Mouse (Mus musculus): ENCODE results near the gene Srl. TPM values are rescaled to one million over a fixed set of nuclear protein-coding genes. Genes with fewer than 3 reads are reported as not detected.
A peak's percentile ranks its signal among the peaks of the same experiment; 100 is the strongest.

The Srl gene
- polyA plus RNA-seq, 1 experiment: 6.9 TPM

DNA sequence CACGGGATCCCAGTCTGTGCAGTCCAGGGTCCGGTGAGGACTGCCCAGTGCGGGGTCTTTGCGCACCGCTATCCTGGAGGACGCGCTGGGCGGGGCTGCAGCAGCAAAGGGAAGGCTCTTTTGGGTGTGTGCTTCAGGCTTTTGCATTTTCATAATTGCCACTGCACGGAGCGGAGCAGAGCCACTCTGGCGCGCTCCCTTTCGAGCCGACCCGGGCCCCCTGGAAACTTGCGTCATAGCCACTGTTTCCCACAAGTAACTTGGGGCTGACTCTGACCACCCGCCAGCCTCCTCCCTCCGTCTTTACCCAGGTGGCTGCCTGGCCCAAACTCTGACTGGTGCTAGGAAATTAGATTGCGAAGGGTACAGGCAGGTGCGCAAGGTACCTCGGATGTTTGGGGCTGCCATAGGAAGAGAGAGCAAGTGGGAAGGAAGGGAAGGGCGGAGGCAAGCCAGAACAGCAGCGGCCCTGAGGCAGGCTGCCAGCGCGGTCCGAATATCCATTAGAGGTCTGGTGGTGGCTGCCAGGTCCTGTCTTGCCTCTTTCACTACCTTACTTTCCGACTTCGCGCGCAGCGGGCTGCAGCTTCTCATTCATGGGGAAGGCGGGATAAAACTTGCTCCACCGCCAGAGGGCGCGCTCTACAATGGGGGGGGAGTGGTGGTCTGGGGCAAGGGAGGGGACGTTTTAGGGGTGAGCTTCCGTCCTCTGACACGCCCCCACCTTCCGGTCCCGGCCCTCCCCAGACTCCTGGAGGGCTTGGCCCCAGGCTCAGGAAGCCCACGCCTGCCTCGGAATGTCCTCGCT is 18.7 kb upstream of the Srl start:
- no peak for TF ChIP-seq POLR2A (IDR thresholded peaks at IDR 0.05; ENCODE audit: low read depth, low read length)
- TF ChIP-seq CTCF (conservative IDR thresholded peaks at IDR 0.05; ENCODE audit: insufficient read depth, insufficient read length, low read depth, low read length): peak; percentile 70
- Histone ChIP-seq H3K27ac (ENCODE audit: insufficient read depth, low read depth, low read length) (peak overlapping the region; percentile 96), H3K4me3 (ENCODE audit: insufficient read depth, low read depth, low read length) (peak overlapping the region; percentile 62), H3K4me1 (ENCODE audit: control insufficient read depth, insufficient read depth, low read length) (peaks cover 11% of the 10 kb centered on the region), H3K27me3 (replicated peaks; ENCODE audit: control insufficient read depth, insufficient read depth, low read length) (no peaks in the 10 kb centered on the region), H3K36me3 (ENCODE audit: control insufficient read depth, insufficient read depth, low read length) (no peaks in the 10 kb centered on the region)
- WGBS: under 1% methylated on average over 43 of the region's 43 CpGs
- peak; percentile 86 for DNase-seq

DNA sequence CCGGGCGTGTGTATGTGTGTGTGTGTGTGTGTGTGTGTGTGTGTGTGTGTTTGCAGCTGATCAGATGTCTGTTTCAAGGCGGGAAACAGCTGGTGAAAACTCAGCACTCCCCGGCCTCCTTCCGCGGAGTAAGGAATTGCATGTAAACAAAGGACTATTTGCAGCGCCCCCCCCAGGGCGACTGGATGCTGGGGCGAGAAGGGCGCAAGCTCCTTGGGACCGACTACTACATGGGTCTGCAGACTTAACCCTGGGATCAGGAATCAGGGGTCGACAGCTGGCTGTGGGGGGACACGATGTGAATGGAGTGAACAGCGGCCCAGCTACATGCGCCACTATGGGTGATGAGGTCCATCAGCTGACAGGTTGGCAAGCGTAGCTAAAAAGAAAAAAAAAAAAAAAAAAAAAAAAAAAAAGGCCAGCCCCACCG is 18.1 kb upstream of the Srl start, which contains the start of gene Tfap4:
Tfap4 (minus strand) TSS at position 140 of the 430 bp plus-strand sequence.
- no peak for TF ChIP-seq POLR2A (IDR thresholded peaks at IDR 0.05; ENCODE audit: low read depth, low read length)
- peak; percentile 38 for TF ChIP-seq CTCF (conservative IDR thresholded peaks at IDR 0.05; ENCODE audit: insufficient read depth, insufficient read length, low read depth, low read length)
- Histone ChIP-seq H3K4me1 (ENCODE audit: control insufficient read depth, insufficient read depth, low read length) (peaks cover 11% of the 10 kb centered on the region), H3K4me3 (ENCODE audit: insufficient read depth, low read depth, low read length) (peak within 1 kb of the TSS; percentile 62), H3K36me3 (ENCODE audit: control insufficient read depth, insufficient read depth, low read length) (no peaks in the 10 kb centered on the region), H3K27me3 (replicated peaks; ENCODE audit: control insufficient read depth, insufficient read depth, low read length) (no peaks in the 10 kb centered on the region), H3K27ac (ENCODE audit: insufficient read depth, low read depth, low read length) (peak within 1 kb of the TSS; percentile 96)
- peak; percentile 93 for DNase-seq
- WGBS: 1% methylated on average over 17 of the region's 17 CpGs

DNA sequence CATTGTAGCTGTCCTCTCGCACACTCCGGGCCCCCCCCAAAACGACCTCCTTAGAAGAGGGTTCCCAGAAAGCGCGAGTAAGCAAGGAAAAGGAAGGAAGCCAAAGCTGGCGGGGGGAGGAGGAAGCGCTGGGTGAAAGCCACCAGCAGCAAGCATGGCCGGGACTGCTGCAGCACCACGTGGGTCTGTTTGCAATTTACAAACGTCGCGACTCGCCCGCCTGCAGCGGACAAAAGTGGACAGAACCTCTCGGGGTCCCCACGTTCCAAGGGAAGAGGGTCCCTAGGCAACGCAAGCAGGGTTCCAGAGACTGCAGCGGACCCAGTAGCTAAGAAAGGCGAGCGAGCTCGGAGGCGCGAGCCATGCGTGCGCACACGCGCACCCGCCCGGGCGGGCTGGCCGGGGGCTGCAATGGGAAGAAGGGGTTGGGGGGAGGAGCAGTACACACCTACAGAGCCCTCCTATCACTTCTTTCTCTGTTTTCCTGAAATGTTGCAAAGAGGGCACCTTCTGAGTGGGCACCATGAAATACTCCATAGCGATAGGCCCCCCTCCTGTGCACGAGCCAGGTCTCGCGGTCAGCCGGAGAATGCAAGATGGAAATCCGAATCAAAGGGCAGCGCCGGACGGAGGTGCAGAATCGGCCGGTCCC is 17.5 kb upstream of the Srl start:
- DNase-seq: peak; percentile 79
- under 1% methylated on average over 43 of the region's 43 CpGs for WGBS

DNA sequence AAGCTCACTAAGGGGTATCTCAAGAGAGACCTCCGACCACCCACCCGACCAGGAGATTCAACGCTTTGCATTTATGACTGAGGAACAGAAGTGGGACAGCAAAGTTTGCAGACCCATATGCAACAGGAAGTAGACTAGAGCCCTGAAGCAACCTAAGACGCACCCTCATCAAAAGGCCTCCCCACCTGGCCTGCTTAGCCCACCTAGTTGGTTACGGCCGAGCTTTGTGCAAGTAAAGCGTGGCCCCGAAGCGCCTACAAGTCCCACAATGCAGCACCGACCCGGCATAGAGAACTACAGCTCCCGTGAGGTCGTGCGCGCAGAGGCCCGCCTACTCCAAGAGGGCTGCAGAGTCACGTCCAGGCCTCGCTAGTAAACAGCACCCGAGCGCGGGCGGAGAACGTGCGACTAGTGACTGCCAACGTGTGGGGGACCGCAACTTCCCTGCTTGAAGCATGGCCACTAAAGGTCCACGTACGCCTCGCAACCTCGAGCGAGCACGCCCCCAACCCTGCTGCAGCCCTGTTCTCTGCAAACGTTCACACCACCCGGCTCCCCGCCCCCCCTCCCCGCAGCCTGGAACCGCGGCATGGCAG is 16.9 kb upstream of the Srl start:
- no peaks in the 10 kb centered on the region for H3K36me3 ChIP-seq (ENCODE audit: control insufficient read depth, insufficient read depth, low read length)
- H3K4me1 ChIP-seq (ENCODE audit: control insufficient read depth, insufficient read depth, low read length): peaks cover 11% of the 10 kb centered on the region
- H3K27me3 ChIP-seq (replicated peaks; ENCODE audit: control insufficient read depth, insufficient read depth, low read length): no peaks in the 10 kb centered on the region
- H3K4me3 ChIP-seq (ENCODE audit: insufficient read depth, low read depth, low read length): peak overlapping the region; percentile 62
- TF ChIP-seq CTCF (conservative IDR thresholded peaks at IDR 0.05; ENCODE audit: insufficient read depth, insufficient read length, low read depth, low read length): no peak
- TF ChIP-seq POLR2A (IDR thresholded peaks at IDR 0.05; ENCODE audit: low read depth, low read length): peak; percentile 90
- peak overlapping the region; percentile 79 for H3K27ac ChIP-seq (ENCODE audit: insufficient read depth, low read depth, low read length)
- peak; percentile 96 for DNase-seq
- under 1% methylated on average over 38 of the region's 38 CpGs for whole genome bisulfite sequencing

More for the DNA sequence above, 17.5 kb upstream of the Srl start:
- Histone ChIP-seq H3K36me3 (ENCODE audit: control insufficient read depth, insufficient read depth, low read length) (no peaks in the 10 kb centered on the region), H3K4me1 (ENCODE audit: control insufficient read depth, insufficient read depth, low read length) (peaks cover 11% of the 10 kb centered on the region), H3K27me3 (replicated peaks; ENCODE audit: control insufficient read depth, insufficient read depth, low read length) (no peaks in the 10 kb centered on the region), H3K4me3 (ENCODE audit: insufficient read depth, low read depth, low read length) (peak overlapping the region; percentile 62), H3K27ac (ENCODE audit: insufficient read depth, low read depth, low read length) (peak overlapping the region; percentile 71; the same call in 1 of the 2 replicates)
- TF ChIP-seq CTCF (conservative IDR thresholded peaks at IDR 0.05; ENCODE audit: insufficient read depth, insufficient read length, low read depth, low read length) (no peak), POLR2A (IDR thresholded peaks at IDR 0.05; ENCODE audit: low read depth, low read length) (no peak)

DNA sequence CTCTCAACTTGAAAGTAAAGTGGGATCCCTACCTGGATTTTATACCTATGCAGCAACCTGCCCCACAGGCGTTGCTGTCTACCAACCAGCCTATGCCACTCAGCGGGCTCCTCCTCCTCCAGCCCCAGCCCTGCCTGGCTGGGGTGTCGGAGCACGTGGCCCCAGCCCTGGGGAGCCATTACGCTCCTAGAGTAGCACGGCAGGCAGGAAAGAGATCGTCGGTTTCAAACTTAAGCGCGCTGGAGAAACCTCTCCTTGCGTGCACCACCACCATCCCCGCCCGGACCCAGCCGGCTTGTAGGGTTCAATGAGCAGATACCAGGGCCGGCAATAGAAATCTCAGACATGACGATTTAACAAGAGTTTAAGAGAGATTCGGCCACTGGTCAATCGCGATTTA is 16.3 kb upstream of the Srl start:
- Histone ChIP-seq H3K4me1 (ENCODE audit: control insufficient read depth, insufficient read depth, low read length) (peaks cover 11% of the 10 kb centered on the region), H3K4me3 (ENCODE audit: insufficient read depth, low read depth, low read length) (peak overlapping the region; percentile 62), H3K27me3 (replicated peaks; ENCODE audit: control insufficient read depth, insufficient read depth, low read length) (no peaks in the 10 kb centered on the region), H3K27ac (ENCODE audit: insufficient read depth, low read depth, low read length) (peak overlapping the region; percentile 79), H3K36me3 (ENCODE audit: control insufficient read depth, insufficient read depth, low read length) (no peaks in the 10 kb centered on the region)
- under 1% methylated on average over 19 of the region's 19 CpGs for WGBS
- TF ChIP-seq CTCF (conservative IDR thresholded peaks at IDR 0.05; ENCODE audit: insufficient read depth, insufficient read length, low read depth, low read length) (no peak), POLR2A (IDR thresholded peaks at IDR 0.05; ENCODE audit: low read depth, low read length) (no peak)
- DNase-seq: peak; percentile 90

DNA sequence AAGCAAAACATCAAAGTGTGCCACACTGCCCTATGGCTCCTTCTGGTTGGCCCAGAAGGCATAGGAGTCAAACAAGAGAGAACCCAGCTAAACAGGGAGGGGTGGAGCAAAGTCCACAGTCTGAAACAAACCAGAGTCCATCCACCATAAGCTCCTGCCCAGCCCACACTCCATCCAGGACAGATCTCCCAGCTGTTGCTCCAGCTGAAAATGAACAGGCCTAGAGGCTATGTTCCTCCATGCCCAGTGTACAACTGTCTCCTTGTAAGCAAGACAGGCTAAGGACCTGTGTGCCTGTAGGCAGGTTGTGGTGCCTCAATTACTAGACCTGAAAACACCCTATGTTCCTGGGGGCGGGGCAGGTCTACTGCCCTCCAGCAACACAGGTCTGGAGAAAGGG is 15.5 kb upstream of the Srl start:
- WGBS: 59% methylated on average over 1 of the region's 1 CpGs
- TF ChIP-seq CTCF (conservative IDR thresholded peaks at IDR 0.05; ENCODE audit: insufficient read depth, insufficient read length, low read depth, low read length) (no peak), POLR2A (IDR thresholded peaks at IDR 0.05; ENCODE audit: low read depth, low read length) (no peak)
- no peaks in the 10 kb centered on the region for H3K36me3 ChIP-seq (ENCODE audit: control insufficient read depth, insufficient read depth, low read length)
- H3K4me3 ChIP-seq (ENCODE audit: insufficient read depth, low read depth, low read length): no peak overlapping the region
- peaks cover 11% of the 10 kb centered on the region for H3K4me1 ChIP-seq (ENCODE audit: control insufficient read depth, insufficient read depth, low read length)
- DNase-seq: peak; percentile 87
- H3K27me3 ChIP-seq (replicated peaks; ENCODE audit: control insufficient read depth, insufficient read depth, low read length): no peaks in the 10 kb centered on the region
- peak overlapping the region; percentile 41 for H3K27ac ChIP-seq (ENCODE audit: insufficient read depth, low read depth, low read length)
